Mouse (Mus musculus): ENCODE data around the gene Mocs3.

Mocs3 gene

GRCm38 (mm10) chr2:168230026-168230728, at the start of gene Mocs3, which contains the start of the genes Gm20716 and Dpm1:
Gene Mocs3, plus strand, starts transcription at chr2:168230622.
Gene Gm20716, minus strand, starts transcription at chr2:168230364.
Gene Dpm1, minus strand, starts transcription at chr2:168230591.
- DNase-seq (ENCODE audit: low read depth, low spot score): peak; percentile 75

- DNase-seq (ENCODE audit: low read depth, low spot score): no peak
These were observed 38.6 kb upstream of the Mocs3 start for GRCm38 (mm10) chr2:168191856-168192255.

- DNase-seq (ENCODE audit: low read depth, low spot score): no peak
These were observed 36.7 kb upstream of the Mocs3 start for GRCm38 (mm10) chr2:168193685-168194084.

- DNase-seq (ENCODE audit: low read depth, low spot score): no peak
These were observed 34.7 kb upstream of the Mocs3 start for GRCm38 (mm10) chr2:168195721-168196120.

DNA sequence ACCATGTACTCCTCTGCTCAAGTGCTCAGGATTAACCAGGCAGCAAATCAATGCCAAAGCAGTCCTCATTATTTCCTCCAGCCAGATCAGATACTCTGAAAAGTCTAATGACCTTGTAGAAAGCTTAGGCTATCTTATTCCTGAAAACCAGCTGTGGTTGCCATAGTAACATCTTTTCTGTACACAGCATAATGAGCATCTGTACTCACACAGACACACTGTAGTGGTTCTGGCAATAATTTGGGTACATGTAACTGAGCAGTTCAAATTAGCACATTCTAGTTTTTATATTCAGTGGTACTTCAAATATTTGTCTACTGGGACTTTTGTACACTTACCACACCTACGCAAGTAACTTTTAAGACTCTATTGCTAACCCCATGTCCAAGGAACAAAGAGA, 32.0 kb upstream of the Mocs3 start:
- DNase-seq (ENCODE audit: low read depth, low spot score): no peak

DNA sequence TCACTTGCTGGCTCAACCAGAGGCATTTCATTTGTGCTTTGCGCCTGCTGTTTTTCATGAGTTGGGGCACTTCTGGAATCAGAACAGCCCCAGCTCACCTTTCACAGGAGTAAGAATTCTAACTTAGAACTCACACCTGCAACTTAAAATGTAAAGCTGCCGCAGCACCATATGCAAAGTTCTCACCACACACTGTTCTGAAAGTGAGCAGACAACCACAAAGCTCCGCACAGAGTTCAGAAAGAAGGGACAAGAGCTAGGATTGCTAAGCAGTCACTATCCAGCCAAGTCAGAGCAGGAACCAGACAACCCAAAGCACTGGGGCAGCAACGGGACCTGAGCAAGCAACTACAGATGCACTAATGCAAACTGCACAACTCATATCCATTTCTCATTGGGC, 30.9 kb upstream of the Mocs3 start:
- no peak for DNase-seq (ENCODE audit: low read depth, low spot score)

DNA sequence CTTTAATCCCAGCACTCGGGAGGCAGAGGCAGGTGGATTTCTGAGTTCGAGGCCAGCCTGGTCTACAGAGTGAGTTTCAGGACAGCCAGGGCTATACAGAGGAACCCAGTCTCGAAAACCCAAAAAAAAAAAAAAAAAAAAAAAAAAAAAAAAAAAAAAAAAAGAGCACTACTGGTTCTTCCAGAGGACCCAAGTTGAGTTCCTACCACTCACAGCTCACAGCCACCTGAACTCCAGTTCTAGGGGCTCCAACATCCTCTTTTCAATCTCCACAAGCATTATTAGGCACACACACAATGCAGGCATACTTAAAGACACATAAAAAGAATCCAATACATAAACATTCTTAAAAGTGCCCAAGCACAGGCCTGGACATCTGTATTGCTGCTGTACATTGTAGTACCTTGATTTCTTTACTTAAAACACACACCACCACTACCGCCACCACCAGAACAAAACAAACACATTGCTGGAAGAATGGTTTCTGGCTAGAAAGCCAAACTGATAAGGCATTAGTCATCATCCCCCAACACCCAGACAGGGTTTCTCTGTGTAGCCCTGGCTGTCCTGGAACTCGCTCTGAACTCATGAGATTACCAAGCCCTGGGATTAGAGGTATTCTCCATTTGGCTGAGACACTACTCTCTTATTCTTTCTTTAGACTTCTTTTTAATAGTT, 30.3 kb upstream of the Mocs3 start:
- no peak for DNase-seq (ENCODE audit: low read depth, low spot score)

DNA sequence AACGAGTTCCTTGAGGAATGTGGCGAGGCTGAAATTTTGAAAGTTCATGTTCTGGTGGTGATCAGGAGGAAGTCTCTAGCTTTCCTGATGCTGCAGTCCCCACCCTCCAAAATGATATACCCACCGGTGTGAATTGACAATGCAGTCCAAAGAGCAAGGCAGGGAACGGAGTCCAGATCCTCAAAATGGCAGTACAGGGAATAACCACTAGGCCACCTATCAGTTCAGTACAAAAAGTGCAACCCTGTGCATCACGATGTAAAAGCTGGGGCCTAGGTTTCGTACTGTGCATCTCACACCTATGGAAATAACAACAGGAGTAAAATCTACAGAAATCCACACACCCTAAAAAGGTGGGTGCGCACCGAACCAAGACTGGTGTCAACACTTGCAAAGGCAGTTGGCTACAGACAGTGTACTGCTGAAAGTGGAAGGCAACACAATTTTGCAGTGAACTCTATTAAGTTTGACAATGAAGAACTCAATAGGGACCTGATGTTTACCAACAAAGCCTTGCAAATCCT, 25.9 kb upstream of the Mocs3 start:
- no peak for DNase-seq (ENCODE audit: low read depth, low spot score)

DNA sequence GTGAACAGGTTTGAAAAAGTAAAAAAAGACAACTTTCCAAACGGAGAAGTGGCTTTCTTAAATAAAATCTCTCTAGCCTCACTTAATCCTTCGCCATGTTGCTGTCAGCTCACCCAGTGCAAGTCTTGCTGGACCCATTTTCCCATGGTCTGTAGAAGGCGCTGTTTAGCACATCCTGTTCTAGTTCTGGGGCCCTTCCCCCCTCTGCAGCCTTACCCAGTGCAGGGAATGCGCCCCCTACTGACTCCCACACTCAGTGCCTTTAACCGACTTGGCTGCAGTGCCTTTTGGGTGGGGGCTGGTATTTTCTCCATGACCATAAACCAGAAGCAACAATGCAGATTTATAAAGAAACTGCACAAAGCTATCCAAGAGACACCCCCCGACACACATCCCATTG, 25.2 kb upstream of the Mocs3 start:
- peak; percentile 86 for DNase-seq (ENCODE audit: low read depth, low spot score)

- DNase-seq (ENCODE audit: low read depth, low spot score): no peak
These were observed 24.5 kb upstream of the Mocs3 start for GRCm38 (mm10) chr2:168205681-168206631.

DNA sequence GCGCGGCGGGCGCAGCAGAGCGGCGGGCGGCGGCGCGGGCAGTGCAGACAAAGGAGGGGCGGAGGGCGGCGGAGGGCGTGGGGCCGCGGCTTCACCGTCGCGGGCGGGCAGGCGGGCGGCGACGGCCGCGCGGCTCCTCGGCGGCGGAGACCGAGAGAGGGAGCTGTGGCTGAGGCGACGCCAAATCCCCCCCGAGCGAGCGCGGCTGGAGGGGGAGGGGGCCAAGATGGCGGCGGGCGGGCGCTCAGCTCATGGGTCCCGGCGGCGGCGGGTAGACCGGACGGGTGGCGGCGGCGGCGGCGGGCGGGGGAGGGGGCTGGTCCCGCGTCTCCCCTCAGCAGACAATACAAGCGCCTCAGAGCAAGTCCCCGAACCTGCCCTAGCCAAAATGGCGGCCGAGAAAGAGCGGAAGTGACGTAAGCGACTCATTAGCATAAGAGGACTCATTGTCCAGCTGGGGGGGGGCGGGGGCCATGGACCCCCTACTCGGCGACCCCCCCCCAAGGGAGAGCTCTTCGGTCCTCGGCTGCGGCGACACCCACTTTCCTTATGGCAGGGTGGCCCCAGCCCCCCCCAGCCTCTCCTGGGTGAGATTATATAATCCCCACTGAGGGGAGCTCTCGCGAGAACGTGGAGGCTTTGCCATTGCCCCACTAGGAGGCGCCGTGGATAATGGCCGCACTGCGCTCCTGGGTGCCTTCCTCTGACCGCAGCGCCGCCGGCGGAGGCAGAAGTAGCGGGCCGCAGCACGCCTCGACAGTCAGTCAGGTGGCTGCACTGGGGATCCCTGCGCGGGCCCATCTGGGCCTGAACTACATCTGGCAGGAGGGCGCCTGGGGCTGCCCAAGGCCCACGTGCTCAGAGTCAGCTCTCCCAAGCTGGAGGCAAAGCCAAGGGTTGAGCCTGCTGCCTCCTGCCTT, 23.4 kb upstream of the Mocs3 start, which contains the start of gene Adnp:
TSS of gene Adnp (minus strand) at position 388 of the 920 bp plus-strand sequence.
- peak; percentile 93 for DNase-seq (ENCODE audit: low read depth, low spot score)

DNA sequence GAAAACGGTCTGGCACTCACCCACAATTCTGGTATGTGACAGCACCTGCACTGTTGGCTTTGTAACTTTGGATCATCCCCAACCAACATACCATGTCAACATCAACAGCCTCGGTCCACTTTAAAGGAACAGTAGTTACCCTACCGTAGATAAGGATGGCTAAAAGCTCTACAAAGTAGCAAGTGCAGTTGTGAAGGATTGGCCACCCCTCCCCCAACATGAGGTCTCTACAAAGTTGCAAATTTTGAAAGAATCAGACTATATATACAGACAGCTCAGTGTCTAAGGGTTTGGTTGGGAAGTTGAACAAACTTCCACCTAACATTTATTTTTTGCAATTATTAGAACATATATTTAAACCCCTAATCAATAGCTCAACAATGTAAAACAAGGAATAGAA, 22.5 kb upstream of the Mocs3 start:
- no peak for DNase-seq (ENCODE audit: low read depth, low spot score)

DNA sequence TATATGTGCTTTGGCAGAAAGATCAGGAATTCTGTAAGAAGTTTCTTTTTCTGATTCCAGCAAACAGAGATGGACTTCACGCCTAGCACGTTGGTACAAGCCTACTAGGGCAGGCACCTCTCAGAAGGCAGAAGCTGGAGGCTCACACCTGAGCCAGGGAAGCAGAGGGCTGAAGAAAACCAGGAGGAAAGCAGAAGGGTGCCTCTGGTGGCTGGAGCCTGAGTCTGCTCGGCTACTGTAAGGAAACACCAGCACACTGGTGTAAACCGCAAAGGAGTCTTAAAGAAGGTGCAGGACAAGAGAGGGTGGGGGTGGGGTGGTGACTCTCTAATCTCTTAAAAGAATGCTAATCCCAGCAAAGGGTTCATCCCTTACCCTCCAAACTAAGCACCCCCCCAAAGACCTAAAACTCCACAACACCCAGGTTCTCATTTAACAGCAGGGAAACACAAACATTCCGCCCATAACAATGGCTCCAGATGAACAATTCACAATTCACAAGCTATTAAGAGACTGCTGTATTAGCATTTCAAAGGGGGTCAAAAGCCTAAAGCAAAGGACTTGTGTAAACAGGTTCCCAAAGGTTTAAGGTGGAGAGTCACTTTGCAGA, 16.5 kb upstream of the Mocs3 start:
- DNase-seq (ENCODE audit: low read depth, low spot score): no peak

DNA sequence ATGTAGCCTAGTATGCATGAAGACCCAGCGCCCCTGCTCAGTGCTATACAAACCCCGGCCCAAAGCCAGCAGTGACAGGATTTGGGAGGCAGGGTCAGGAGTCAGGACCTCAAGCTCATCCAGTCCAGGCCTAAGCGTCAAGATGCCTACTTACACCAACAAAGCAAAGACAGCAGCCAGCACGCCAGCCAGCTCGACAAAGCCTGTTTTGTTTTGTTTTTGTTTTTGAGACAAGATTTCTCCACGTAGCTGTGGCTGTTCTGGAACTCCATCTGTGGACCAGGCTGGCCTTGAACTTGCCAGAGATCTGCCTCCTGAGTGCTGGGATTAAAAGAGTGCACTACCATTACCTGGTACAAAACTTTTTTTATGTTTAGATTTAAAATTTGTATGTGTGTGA, 7.1 kb upstream of the Mocs3 start:
- DNase-seq (ENCODE audit: low read depth, low spot score): no peak

DNA sequence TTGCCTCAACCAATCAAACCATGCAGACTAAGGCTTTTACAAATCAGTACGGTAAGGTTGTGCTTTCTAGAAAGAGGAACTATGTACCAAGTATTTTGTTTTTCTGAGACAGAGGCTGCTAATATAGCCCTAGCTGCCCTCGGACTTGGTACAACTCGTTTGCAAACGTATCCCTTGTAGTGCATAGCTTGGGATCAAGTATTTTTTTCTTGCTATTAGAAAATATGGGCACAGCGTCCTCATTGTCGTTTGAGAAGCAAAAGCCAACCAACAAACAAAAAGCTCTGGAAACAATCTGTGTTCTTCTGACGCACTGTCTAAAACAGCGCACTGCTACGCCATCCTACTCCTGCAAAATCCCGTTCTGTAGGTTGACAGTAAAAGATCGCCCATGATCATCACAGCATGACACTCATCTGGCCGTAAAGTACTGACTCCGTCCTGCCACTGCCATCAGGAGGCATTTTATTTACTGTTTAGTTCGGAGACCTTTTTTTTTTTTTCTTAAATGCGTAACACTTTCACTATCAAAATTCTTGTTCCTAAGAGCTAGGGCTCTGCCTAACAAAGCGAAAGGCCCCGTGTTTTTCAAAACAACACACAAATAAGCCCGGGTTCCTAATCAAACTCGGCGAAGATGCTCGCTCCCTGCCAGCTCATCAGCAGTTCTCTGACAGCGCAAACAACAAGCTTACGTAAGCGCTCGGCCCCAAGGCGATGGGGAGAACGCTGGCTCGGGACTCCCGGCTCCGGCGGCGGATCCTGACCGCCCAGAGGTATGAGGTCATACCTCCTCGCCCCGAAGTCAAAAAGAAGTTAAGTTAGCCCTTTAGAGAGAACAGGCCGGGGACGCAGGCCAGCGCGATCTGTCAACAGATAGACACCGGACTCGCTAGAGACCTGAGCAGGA, 1.1 kb upstream of the Mocs3 start:
- no peak for DNase-seq (ENCODE audit: low read depth, low spot score)

DNA sequence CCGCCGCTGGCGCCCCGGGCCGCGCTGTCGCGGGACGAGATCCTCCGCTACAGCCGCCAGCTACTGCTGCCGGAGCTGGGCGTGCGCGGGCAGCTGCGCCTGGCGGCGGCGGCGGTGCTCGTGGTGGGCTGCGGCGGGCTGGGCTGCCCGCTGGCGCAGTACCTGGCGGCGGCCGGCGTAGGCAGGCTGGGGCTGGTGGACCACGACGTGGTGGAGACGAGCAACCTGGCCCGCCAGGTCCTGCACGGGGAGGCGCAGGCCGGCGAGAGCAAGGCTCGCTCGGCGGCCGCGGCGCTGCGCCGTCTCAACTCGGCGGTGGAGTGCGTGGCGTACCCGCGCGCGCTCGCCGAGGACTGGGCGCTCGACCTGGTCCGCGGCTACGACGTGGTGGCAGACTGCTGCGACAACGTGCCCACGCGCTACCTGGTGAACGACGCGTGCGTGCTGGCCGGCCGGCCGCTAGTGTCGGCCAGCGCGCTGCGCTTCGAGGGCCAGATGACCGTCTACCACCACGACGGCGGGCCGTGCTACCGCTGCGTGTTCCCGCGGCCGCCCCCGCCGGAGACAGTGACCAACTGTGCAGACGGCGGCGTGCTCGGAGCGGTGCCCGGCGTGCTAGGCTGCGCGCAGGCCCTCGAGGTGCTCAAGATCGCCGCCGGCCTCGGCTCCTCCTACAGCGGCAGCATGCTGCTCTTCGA, 500 bp downstream of the Mocs3 start:
- no peak for DNase-seq (ENCODE audit: low read depth, low spot score)

GRCm38 (mm10) chr2:168231471-168231829, 1.0 kb downstream of the Mocs3 start:
- no peak for DNase-seq (ENCODE audit: low read depth, low spot score)

- DNase-seq (ENCODE audit: low read depth, low spot score): no peak
These were observed 2.9 kb downstream of the Mocs3 start for GRCm38 (mm10) chr2:168233286-168233685.

GRCm38 (mm10) chr2:168238335-168238734, 7.9 kb downstream of the Mocs3 start:
- DNase-seq (ENCODE audit: low read depth, low spot score): no peak

Measured in embryo, embryonic 11.5 days (tissue).